Mouse (Mus musculus) hematopoietic stem cell, adult 5-6 weeks (primary cell): ENCODE measurements at regions not wholly inside any gene's neighbourhood (a gene's known extent, or its start where the extent isn't known, plus 50 kb on each side); places are given as distances from the start of the nearest gene placed in this dataset.

ENCODE experiments used
- ATAC-seq, 2 experiments: fragments of 125-278 bp in 1 of 2; replicated peaks in 1 of 2; 2 replicates each; pipeline ENCODE4 v1.8.0; 2016 to 2017; ENCODE audit warnings: inconsistent platforms in 2 of 2, mild to moderate bottlenecking in 2 of 2, moderate number of reproducible peaks in 2 of 2, low read depth in 1 of 2, moderate TSS enrichment in 1 of 2; ENCODE audit not compliant: low FRiP score in 2 of 2, poor library complexity in 2 of 2, severe bottlenecking in 2 of 2, insufficient read depth in 1 of 2, low TSS enrichment in 1 of 2

- no peak for ATAC-seq
These were observed 254.4 kb upstream of the Plpp4 start for GRCm38 (mm10) chr7:129002419-129002818.

GRCm38 (mm10) chr7:129003150-129003549 is 253.7 kb upstream of the Plpp4 start:
- ATAC-seq: no peak

GRCm38 (mm10) chr7:129016353-129016752 is 240.5 kb upstream of the Plpp4 start:
- no peak for ATAC-seq

GRCm38 (mm10) chr7:129027116-129027515 is 229.7 kb upstream of the Plpp4 start:
- no peak for ATAC-seq

GRCm38 (mm10) chr7:129048023-129048422 is 208.8 kb upstream of the Plpp4 start:
- no peak for ATAC-seq

GRCm38 (mm10) chr7:129049726-129050125 is 207.1 kb upstream of the Plpp4 start:
- no peak for ATAC-seq

- no peak for ATAC-seq
These were observed 206.2 kb upstream of the Plpp4 start for GRCm38 (mm10) chr7:129050675-129051074.

GRCm38 (mm10) chr7:129066891-129067290 is 189.9 kb upstream of the Plpp4 start:
- no peak for ATAC-seq

- no peak for ATAC-seq
These were observed 188.7 kb upstream of the Plpp4 start for GRCm38 (mm10) chr7:129068137-129068536.

GRCm38 (mm10) chr7:129079786-129080185 is 177.0 kb upstream of the Plpp4 start:
- ATAC-seq: no peak

GRCm38 (mm10) chr7:129091441-129091840 is 165.4 kb upstream of the Plpp4 start:
- ATAC-seq: no peak

- ATAC-seq: no peak
These were observed 160.3 kb upstream of the Plpp4 start for GRCm38 (mm10) chr7:129096374-129097069.

GRCm38 (mm10) chr7:129102437-129102836 is 154.4 kb upstream of the Plpp4 start:
- no peak for ATAC-seq

- no peak for ATAC-seq
These were observed 122.7 kb upstream of the Plpp4 start for GRCm38 (mm10) chr7:129134176-129134575.

- ATAC-seq: no peak
These were observed 122.1 kb upstream of the Plpp4 start for GRCm38 (mm10) chr7:129134661-129135215.

GRCm38 (mm10) chr7:129137303-129137990 is 119.4 kb upstream of the Plpp4 start:
- ATAC-seq: no peak

GRCm38 (mm10) chr7:129141942-129142598 is 114.8 kb upstream of the Plpp4 start:
- ATAC-seq: no peak

- ATAC-seq: no peak
These were observed 114.3 kb upstream of the Plpp4 start for GRCm38 (mm10) chr7:129142599-129142949.
